10 mouse cellular contexts compared by ENCODE assay signal in genomic region chr6:83057790-83058189, GRCm38 (mm10). TPM values are rescaled to one million over a fixed set of nuclear protein-coding genes. Genes with fewer than 3 reads are reported as not detected.
A peak's percentile ranks its signal among the peaks of the same experiment; 100 is the strongest.
DNase-seq lines count a peak whose midpoint lies in the region; ATAC-seq and TF ChIP-seq lines count a peak whose summit lies in the region.
"Had no signal": no experiment of that assay in that cellular context is flagged by ENCODE, and none has a peak within 500 bp of the region (broad histone marks: within the 10 kb centered on the region; RNA-seq: fewer than 3 reads in every experiment).

Gene Dqx1 (plus strand): TSS chr6:83057844.

- no peak for ATAC-seq in midbrain, postnatal 0 days (ENCODE audit: low FRiP score)
- ATAC-seq in midbrain, embryonic 15.5 days (replicated peaks), result no peak

- no peak within 1 kb of the TSS for H3K27ac ChIP-seq in midbrain, postnatal 0 days (ENCODE audit: low read depth, low read length)
- H3K27ac ChIP-seq in midbrain, embryonic 15.5 days, result no peak within 1 kb of the TSS
- no peak within 1 kb of the TSS for H3K27ac ChIP-seq in layer of hippocampus, adult 2 months
- H3K27ac ChIP-seq: hindbrain, embryonic 14.5 days had no signal

- no peak within 1 kb of the TSS for H3K4me2 ChIP-seq in midbrain, postnatal 0 days (ENCODE audit: low read depth, low read length, poor library complexity, severe bottlenecking)
- no peak within 1 kb of the TSS for H3K4me2 ChIP-seq in midbrain, embryonic 15.5 days
- H3K4me2 ChIP-seq: hindbrain, embryonic 14.5 days had no signal

- H3K9ac ChIP-seq in midbrain, postnatal 0 days (replicated peaks; ENCODE audit: low read length, poor library complexity, severe bottlenecking), result no peak within 1 kb of the TSS
- no peak within 1 kb of the TSS for H3K9ac ChIP-seq in midbrain, embryonic 15.5 days
- H3K9ac ChIP-seq: hindbrain, embryonic 14.5 days had no signal

- peaks cover 10% of the 10 kb centered on the region for H3K4me1 ChIP-seq in midbrain, postnatal 0 days (ENCODE audit: insufficient read depth, low read length)
- peaks cover 26% of the 10 kb centered on the region for H3K4me1 ChIP-seq in midbrain, embryonic 15.5 days

- WGBS in midbrain, postnatal 0 days, result 56% methylated on average over 3 of the region's 3 CpGs
- 52% methylated on average over 3 of the region's 3 CpGs for WGBS in midbrain, embryonic 15.5 days
- WGBS in large intestine, adult 2 months, result 29% methylated on average over 3 of the region's 3 CpGs

- H3K36me3 ChIP-seq in midbrain, postnatal 0 days (ENCODE audit: insufficient read depth, low read length), result peaks cover 8% of the 10 kb centered on the region
- peaks cover 4% of the 10 kb centered on the region; the same call in 1 of the 2 replicates for H3K36me3 ChIP-seq in midbrain, embryonic 15.5 days (replicated peaks)

- peaks cover 9% of the 10 kb centered on the region; the same call in 1 of the 2 replicates for H3K27me3 ChIP-seq in midbrain, postnatal 0 days (ENCODE audit: insufficient read depth, low read length)
- peaks cover 18% of the 10 kb centered on the region for H3K27me3 ChIP-seq in midbrain, embryonic 15.5 days (replicated peaks)

- no peak within 1 kb of the TSS for H3K4me3 ChIP-seq in midbrain, postnatal 0 days (ENCODE audit: low read depth, low read length)
- no peak within 1 kb of the TSS for H3K4me3 ChIP-seq in midbrain, embryonic 15.5 days
- no peak within 1 kb of the TSS for H3K4me3 ChIP-seq in layer of hippocampus, adult 2 months

- H3K9me3 ChIP-seq in midbrain, postnatal 0 days (ENCODE audit: low read length), result no peaks in the 10 kb centered on the region
- no peaks in the 10 kb centered on the region for H3K9me3 ChIP-seq in midbrain, embryonic 15.5 days

- no peak for TF ChIP-seq CTCF in midbrain, postnatal 0 days (IDR thresholded peaks at IDR 0.05)
- TF ChIP-seq CTCF in layer of hippocampus, adult 2 months (conservative IDR thresholded peaks at IDR 0.05), result no peak

- peak; percentile 38 for DNase-seq in adrenal gland, postnatal 10 days
- no peak for DNase-seq in adrenal gland, adult 18-20 months (ENCODE audit: low spot score in 2 of 2)
- DNase-seq in midbrain, postnatal 0 days (ENCODE audit: low spot score), result peak; percentile 51
- DNase-seq in large intestine, adult 2 months (ENCODE audit: low read depth, low spot score), result peak; percentile 94
- DNase-seq in telencephalon, adult 2 months (ENCODE audit: low read depth, low spot score), result peak; percentile 35
- DNase-seq in adrenal gland, adult 2 months, result no peak
- DNase-seq in layer of hippocampus, adult 2 months (ENCODE audit: low spot score in 2 of 2), result no peak
- DNase-seq: right cerebral cortex, postnatal 4 days had no signal

RNA-seq across cellular contexts. Expression of gene Dqx1, which starts in this region (rescaled TPM):
- total RNA-seq in adrenal gland, postnatal 10 days (2021), result 1 to 10 TPM; 3.7 TPM
- total RNA-seq in adrenal gland, adult 18-20 months (2021), result 1 to 10 TPM; 2.2 to 3.3 TPM
- total RNA-seq in midbrain, postnatal 0 days (2014; rRNA removed), result 0.09 and 0.11 TPM in 2 replicates
- polyA plus RNA-seq in midbrain, postnatal 0 days (2015; fragmentation: Nextera tagmentation; extraction: Ambion mirVana), result 0.30 and 0.32 TPM in 2 replicates
- 0.51 and 0.75 TPM in 2 replicates for polyA plus RNA-seq in midbrain, embryonic 15.5 days (2015; fragmentation: Nextera tagmentation; extraction: Ambion mirVana)
- 35.3 and 57.3 TPM in 2 replicates for polyA plus RNA-seq in large intestine, adult 2 months (2012; rRNA removed)
- total RNA-seq in adrenal gland, adult 2 months (2021), result 1 to 10 TPM; 2.1 to 2.5 TPM
- polyA plus RNA-seq in adrenal gland, adult 2 months (2012; rRNA removed), result 2.6 and 2.7 TPM in 2 replicates
- total RNA-seq in layer of hippocampus, adult 2 months (2021), result under 1 TPM; 0.69 to 0.79 TPM

Comparison
In these comparisons a context has a peak if more than half of its experiments do, and no peak if none do; other contexts are left out.
1. DNase-seq: peak in adrenal gland, postnatal 10 days (single experiment), large intestine, adult 2 months (single experiment) and telencephalon, adult 2 months (single experiment); none in adrenal gland, adult 18-20 months (0 of 2), adrenal gland, adult 2 months (single experiment) and layer of hippocampus, adult 2 months (0 of 2).
2. Peak in DNase-seq in midbrain, postnatal 0 days; RNA of the gene not detected or under 1 TPM.